Mouse (Mus musculus): ENCODE data around the gene Mosmo. TPM values are rescaled to one million over a fixed set of nuclear protein-coding genes. Genes with fewer than 3 reads are reported as not detected.

The Mosmo gene
- polyA plus RNA-seq (2012; rRNA removed), result 30.9 and 31.0 TPM in 2 replicates

GRCm38 (mm10) chr7:120677001-120677643, at the start of gene Mosmo:
Gene Mosmo, plus strand, starts transcription at chr7:120677618.

GRCm38 (mm10) chr7:120634711-120635361, 42.6 kb upstream of the Mosmo start, which contains the start of gene Uqcrc2:
Gene Uqcrc2, plus strand, starts transcription at chr7:120635176.

GRCm38 (mm10) chr7:120670153-120670875, 7.1 kb upstream of the Mosmo start, which contains the start of gene Pdzd9:
Gene Pdzd9, minus strand, starts transcription at chr7:120670343.

GRCm38 (mm10) chr7:120739018-120739417, 61.6 kb downstream of the Mosmo start, which contains the start of gene Vwa3a:
Gene Vwa3a, plus strand, starts transcription at chr7:120739318.

Other genes starting within 250 kb of the Mosmo start
- 175 and 189 TPM in 2 replicates for gene Uqcrc2, start 42.4 kb upstream of the Mosmo start, polyA plus RNA-seq (2012; rRNA removed)
- gene Pdzd9, start 7.3 kb upstream of the Mosmo start, polyA plus RNA-seq (2012; rRNA removed), result 0.26 and 0.28 TPM in 2 replicates
- gene Vwa3a, start 61.7 kb downstream of the Mosmo start, polyA plus RNA-seq (2012; rRNA removed), result 2.7 and 3.5 TPM in 2 replicates
- 0.18 and 0.20 TPM in 2 replicates for gene Gm5737, start 134.7 kb downstream of the Mosmo start, polyA plus RNA-seq (2012; rRNA removed)
- gene Eef2k, start 165.2 kb downstream of the Mosmo start, polyA plus RNA-seq (2012; rRNA removed), result 27.7 and 32.9 TPM in 2 replicates
- gene Polr3e, start 240.1 kb downstream of the Mosmo start, polyA plus RNA-seq (2012; rRNA removed), result 31.3 and 31.5 TPM in 2 replicates

All from central nervous system, embryonic 14 days (tissue).